Mouse (Mus musculus): ENCODE measurements around the gene Stxbp3. TPM values are rescaled to one million over a fixed set of nuclear protein-coding genes. Genes with fewer than 3 reads are reported as not detected.

Stxbp3 gene
- total RNA-seq, 2 experiments from 2014 or later = 24.7 to 28.4 TPM

DNA sequence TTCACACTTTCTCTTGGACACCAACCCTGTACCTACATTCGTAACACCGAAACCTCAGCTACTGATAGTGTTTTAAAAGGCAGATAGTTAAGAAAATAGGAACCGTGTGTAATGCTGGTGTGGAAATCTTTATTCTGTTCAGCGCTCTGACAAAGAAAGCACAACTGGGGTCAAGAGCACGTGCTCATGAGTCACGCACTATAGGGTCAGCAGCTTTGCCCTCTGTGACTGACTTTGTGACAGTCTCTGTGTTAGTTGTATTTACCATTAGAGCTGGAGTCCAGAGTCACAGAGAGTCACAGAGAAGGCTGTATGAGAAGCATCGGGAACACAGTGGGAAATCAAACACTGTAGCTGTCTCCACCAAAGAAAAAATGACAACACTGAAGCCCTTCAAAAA is 73.4 kb downstream of the Stxbp3 start:
- no peak for DNase-seq (ENCODE audit: low spot score in 2 of 2)

DNA sequence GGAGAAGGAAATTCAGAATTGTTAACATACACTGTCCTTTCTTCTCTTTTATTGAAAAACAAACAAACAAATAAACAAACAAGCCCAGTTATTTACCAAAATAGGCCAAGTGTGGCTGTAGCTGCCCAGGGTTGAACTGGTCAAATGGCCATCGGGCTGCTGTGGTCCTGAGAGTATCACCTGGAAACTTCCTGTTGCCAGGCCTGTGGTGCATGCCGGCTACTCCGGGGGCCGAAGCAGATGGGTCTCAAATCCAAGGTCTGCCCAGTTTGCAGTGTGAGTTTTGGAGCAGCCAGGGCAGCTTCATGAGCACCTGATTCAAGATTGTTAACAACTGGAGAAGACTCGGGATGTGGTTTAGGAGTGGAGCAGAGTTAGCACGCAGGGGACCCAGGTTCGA is 74.8 kb downstream of the Stxbp3 start:
- no peak for DNase-seq (ENCODE audit: low spot score in 2 of 2)

DNA sequence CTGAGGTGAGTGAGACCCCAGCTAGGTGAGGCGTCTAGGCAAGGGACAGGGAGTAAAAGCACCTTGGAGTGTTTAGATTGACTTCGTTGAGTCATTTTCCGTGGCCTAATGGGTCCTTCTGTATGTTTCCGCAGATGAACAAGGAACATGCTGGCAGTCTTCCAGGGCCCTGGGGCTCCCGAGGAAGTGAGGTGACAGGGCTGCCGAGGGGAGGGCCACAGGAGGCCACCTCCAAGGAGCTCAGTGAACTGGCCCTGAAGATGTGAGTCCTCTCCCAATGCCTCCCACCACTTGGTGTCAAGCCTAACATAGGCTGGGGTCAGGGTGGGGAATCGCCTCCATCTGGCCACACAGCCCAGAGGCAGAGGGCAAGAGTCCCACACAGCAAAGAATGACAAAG is 75.3 kb downstream of the Stxbp3 start:
- DNase-seq (ENCODE audit: low spot score in 2 of 2) = no peak

DNA sequence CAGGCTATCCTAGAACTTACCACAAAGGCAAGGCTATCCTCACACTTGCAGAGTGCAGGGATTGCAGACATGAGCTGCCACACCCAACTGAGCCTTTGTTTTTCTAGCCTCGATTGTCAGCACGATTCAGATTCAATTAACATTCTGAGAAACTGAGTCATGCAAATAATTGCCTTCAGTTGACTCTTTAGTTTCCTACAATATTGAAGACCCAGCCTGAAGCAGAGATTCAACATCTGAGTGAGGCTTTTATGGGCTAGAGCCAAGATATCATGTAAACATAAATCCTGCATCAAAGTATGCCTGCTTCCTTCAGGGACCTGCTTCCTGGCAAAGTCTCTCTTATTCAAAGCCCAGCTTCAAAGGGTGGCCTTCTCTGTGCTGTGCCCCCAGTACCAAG is 76.6 kb downstream of the Stxbp3 start:
- no peak for DNase-seq (ENCODE audit: low spot score in 2 of 2)

DNA sequence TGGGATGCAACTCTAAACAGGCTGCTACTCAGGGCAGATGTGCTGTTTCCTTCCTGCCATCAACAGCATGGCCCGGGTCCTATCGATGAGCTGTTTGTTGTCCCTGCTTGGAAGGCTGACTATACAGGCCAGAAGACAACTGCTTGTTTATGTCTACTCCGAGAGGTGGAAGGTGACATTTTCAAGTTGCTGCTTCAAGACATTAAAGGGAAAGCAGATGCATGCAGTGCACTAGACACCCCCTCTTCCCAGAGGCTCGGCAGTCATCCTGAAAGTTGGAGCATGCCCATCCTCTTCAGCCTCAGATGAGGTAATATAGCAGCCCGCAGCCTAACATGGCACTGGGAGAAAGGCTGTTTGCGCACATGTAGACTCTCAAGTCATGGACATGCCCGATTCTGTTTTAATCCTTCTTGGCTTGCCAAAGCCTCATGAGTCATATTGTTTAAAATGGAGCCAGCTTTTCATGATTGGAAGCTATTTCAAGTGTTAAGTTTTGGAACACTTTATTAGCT is 77.7 kb downstream of the Stxbp3 start:
- peak; percentile 47 to 68 for DNase-seq (ENCODE audit: low spot score in 2 of 2)

DNA sequence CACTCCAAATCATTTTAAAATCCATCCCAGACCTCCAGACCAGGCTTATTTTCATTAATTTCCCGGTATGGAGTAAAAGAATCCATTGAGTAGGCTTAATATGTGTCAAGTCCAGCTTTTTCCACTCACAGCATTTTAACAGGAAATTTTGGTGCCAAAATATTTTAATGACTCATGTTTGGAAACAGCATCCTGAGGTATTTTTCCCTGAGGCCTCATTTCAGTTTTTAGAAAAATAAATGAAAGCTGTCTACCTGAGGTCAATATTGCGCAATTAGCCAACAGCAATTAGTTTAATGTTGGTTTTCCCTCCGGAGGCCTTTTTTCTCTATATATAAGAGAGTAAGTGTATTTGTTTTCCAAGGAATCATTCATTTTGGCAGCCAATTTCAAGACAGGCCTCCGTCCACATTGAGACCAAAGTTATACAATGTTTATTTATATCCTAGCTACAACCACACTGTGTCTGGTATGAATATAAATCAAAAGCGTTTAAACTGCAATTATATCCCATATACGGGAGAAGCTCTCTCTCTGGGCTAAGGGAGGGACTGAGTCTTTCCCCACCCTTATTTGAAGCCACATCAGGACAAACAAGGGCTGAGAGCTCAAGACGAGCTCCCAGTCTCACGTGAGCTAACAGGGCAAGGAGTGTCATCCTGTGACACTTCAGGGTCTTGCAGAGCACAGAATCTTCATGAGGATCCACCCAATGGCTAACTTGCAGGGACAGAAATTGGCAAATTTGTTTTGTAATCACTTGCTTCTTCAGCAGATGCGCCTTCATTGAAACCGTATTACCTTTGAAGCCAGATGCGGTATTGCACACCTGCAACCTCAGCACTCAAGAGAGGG is 80.5 kb downstream of the Stxbp3 start:
- DNase-seq (ENCODE audit: low spot score in 2 of 2) = no peak

GRCm38 (mm10) chr3:108757570-108757969 is 82.8 kb downstream of the Stxbp3 start:
- no peak for DNase-seq (ENCODE audit: low spot score in 2 of 2)

- DNase-seq (ENCODE audit: low spot score in 2 of 2) = no peak
Measured at GRCm38 (mm10) chr3:108756131-108756530, 84.2 kb downstream of the Stxbp3 start.

DNA sequence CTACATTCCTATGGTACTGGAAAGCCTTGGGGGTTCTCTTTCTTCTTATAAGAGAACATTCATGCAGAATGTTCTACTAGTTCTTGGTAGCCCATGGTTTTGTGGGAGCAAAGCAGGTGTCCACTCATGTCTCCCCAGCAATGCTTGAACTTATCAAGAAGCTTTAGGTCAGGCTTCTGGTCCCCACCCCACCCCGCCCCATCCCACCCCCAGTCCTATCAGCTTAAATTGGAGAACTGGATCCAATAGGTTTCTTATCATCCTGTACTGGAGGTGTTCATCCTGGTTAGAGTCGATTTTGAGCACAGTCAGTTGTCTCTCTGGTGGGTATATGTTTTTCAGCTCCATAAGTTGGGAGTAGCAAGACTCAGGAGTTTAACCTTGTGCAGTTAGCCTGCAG is 84.8 kb downstream of the Stxbp3 start:
- no peak for DNase-seq (ENCODE audit: low spot score in 2 of 2)

DNA sequence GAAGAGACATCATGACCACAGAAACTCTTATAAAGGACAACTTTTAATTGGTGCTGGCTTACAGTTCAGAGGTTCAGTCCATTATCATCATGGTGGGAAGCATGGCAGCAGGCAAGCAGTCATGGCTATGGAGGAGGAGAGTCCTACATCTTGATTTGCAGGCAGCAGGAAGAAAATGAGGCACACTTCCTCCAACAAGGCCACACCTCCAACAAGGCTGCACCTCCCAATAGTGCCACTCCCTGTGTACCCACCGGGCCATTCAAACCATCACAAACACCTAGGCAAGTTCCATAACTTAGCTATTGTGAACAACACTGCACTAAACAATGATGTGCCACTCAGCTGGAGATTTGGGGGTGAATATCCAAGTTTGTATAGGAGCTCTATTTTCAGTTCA is 85.8 kb downstream of the Stxbp3 start:
- DNase-seq (ENCODE audit: low spot score in 2 of 2) = no peak

DNA sequence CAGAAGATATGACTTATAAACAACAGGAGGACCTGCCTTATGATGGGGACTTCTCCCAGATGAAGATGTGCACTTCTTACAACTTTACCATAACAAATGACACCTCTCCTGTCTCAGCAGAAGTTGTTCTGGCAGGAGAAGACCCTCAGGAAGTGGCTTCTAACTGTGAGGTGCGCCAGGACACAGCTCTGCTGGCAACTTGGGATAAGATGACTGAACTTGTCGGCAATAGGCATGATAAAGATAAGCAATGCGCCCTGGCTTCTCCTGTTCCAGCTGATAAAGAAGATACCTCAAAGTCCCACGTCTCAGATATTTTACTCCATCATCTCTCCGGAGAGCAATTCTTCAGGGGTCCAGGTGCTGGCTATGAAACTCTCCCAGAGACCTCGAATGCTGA is 88.6 kb downstream of the Stxbp3 start:
- DNase-seq (ENCODE audit: low spot score in 2 of 2) = no peak

- DNase-seq (ENCODE audit: low spot score in 2 of 2) = no peak
Measured at GRCm38 (mm10) chr3:108751061-108751460, 89.3 kb downstream of the Stxbp3 start.

- no peak for DNase-seq (ENCODE audit: low spot score in 2 of 2)
Measured at GRCm38 (mm10) chr3:108744060-108744459, 96.3 kb downstream of the Stxbp3 start.

Other genes starting within 250 kb of the Stxbp3 start
- gene Wdr47, start 249.2 kb downstream of the Stxbp3 start, total RNA-seq (2021) = 100 to 1,000 TPM; 112 to 128 TPM
- 10 to 100 TPM; 29.6 to 33.2 TPM for gene Clcc1, start 186.6 kb downstream of the Stxbp3 start, total RNA-seq (2021)
- gene Gpsm2, start 118.2 kb downstream of the Stxbp3 start, total RNA-seq (2021) = 10 to 100 TPM; 10.8 to 14.1 TPM
- gene Aknad1, start 100.9 kb downstream of the Stxbp3 start, total RNA-seq (2021) = not detected
- gene Fndc7, start 49.5 kb upstream of the Stxbp3 start, total RNA-seq (2021) = under 1 TPM in 1 of 2 experiments, not detected in 1; 0.10 TPM
- gene Prpf38b, start 71.2 kb upstream of the Stxbp3 start, total RNA-seq (2021) = 10 to 100 TPM; 44.4 to 50.6 TPM
- gene Henmt1, start 99.3 kb upstream of the Stxbp3 start, total RNA-seq (2021) = 1 to 10 TPM; 1.6 to 2.5 TPM
- gene Gm9857, start 99.9 kb upstream of the Stxbp3 start, total RNA-seq (2021) = not detected
- 10 to 100 TPM; 25.8 to 27.0 TPM for gene Fam102b, start 187.1 kb upstream of the Stxbp3 start, total RNA-seq (2021)
- gene Slc25a54, start 239.9 kb upstream of the Stxbp3 start, total RNA-seq (2021) = not detected

Data from layer of hippocampus, adult 18-20 months (tissue).